Mouse (Mus musculus): ENCODE measurements around the gene Fkbp5. TPM values are rescaled to one million over a fixed set of nuclear protein-coding genes. Genes with fewer than 3 reads are reported as not detected.

Fkbp5 gene
- 22.0 to 39.4 TPM (median 24.6 TPM) in 4 replicates for total RNA-seq (2023; ENCODE audit: inconsistent age)

DNA sequence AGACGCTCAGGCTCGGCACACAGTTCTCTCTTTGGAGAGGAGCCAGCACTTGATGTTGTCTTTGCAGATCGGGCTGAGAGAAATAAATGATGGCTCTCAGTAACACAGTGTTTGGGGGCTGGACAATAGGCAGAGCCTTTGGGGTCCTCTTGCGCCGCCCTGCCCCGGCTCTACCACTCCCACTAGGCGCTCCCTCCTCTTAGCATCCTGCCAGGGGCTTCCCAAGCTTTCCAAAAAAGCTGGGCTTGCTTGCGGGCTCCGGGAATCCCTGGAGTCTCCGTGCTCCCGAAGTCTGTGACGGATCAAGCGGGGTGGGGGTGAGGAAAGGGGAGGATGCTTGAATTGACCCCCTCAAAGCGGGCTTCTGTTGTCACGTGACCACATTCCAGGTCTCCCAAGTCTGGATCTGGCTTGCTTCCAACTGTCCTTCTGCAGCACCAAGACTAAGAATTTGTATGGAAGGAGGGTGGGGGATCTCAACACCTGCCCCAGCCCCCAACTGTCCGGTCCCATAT is at the start of gene Fkbp5:
TSS of gene Fkbp5 (minus strand) at position 87 of the 515 bp plus-strand sequence.

DNA sequence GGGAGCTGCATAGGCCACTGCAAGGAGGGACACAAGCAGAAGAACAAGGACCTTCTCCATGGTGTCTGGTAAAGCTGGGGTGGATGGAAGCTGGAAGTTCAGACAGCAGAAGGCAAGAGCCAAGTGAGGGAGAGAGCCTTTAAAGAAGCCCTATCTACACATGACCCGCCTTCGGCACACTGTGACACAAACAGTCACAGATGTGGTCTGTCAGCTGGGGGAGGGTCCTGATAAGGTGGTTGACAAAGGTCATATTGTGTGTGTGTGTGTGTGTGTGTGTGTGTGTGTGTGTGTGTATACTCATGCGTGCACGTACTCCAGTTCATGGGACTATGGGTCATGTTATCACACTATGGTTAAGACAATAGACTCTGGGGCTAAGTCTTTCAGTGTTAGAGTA is 43.3 kb upstream of the Fkbp5 start, which contains the start of gene Clps:
TSS of gene Clps (minus strand) at position 169 of the 400 bp plus-strand sequence.

GRCm38 (mm10) chr17:28549111-28549510 is 31.8 kb upstream of the Fkbp5 start, which contains the start of gene Clpsl2:
Gene Clpsl2, plus strand, starts transcription at chr17:28549411.

GRCm38 (mm10) chr17:28530506-28530905 is 13.2 kb upstream of the Fkbp5 start, which contains the start of gene Armc12:
Gene Armc12, plus strand, starts transcription at chr17:28530806.

GRCm38 (mm10) chr17:28365122-28365521 is 152.2 kb downstream of the Fkbp5 start, which contains the start of gene Tulp1:
Gene Tulp1, minus strand, starts transcription at chr17:28365222.

GRCm38 (mm10) chr17:28350466-28351352 is 166.6 kb downstream of the Fkbp5 start, which contains the start of gene Tead3:
Gene Tead3, minus strand, starts transcription at chr17:28350817.

Other genes starting within 250 kb of the Fkbp5 start
- 32.7 to 41.5 TPM (median 36.3 TPM) in 4 replicates for gene Fance, start 204.0 kb downstream of the Fkbp5 start, total RNA-seq (2023; ENCODE audit: inconsistent age)
- gene Rpl10a, start 189.1 kb downstream of the Fkbp5 start, total RNA-seq (2023; ENCODE audit: inconsistent age), result 1,518 to 1,751 TPM (median 1,582 TPM) in 4 replicates
- not detected in 4 replicates for gene Tead3, start 166.7 kb downstream of the Fkbp5 start, total RNA-seq (2023; ENCODE audit: inconsistent age)
- 0.57 TPM in 1 of 4 replicates, not detected in the others for gene Tulp1, start 152.3 kb downstream of the Fkbp5 start, total RNA-seq (2023; ENCODE audit: inconsistent age)
- gene Armc12, start 13.3 kb upstream of the Fkbp5 start, total RNA-seq (2023; ENCODE audit: inconsistent age), result not detected in 4 replicates
- gene Clpsl2, start 31.9 kb upstream of the Fkbp5 start, total RNA-seq (2023; ENCODE audit: inconsistent age), result not detected in 4 replicates
- 1.3 TPM in 1 of 4 replicates, not detected in the others for gene Clps, start 43.2 kb upstream of the Fkbp5 start, total RNA-seq (2023; ENCODE audit: inconsistent age)
- not detected in 4 replicates for gene Lhfpl5, start 58.1 kb upstream of the Fkbp5 start, total RNA-seq (2023; ENCODE audit: inconsistent age)
- gene Srpk1, start 105.2 kb upstream of the Fkbp5 start, total RNA-seq (2023; ENCODE audit: inconsistent age), result 96.7 to 118 TPM (median 104 TPM) in 4 replicates
- 0.74 to 1.6 TPM (median 1.3 TPM) in 4 replicates for gene Slc26a8, start 172.7 kb upstream of the Fkbp5 start, total RNA-seq (2023; ENCODE audit: inconsistent age)
- gene Mapk14, start 173.8 kb upstream of the Fkbp5 start, total RNA-seq (2023; ENCODE audit: inconsistent age), result 94.1 to 103 TPM (median 95.3 TPM) in 4 replicates
- gene AC170998.1, start 208.6 kb upstream of the Fkbp5 start, total RNA-seq (2023; ENCODE audit: inconsistent age), result 3.3 to 8.6 TPM (median 5.8 TPM) in 4 replicates

Measured in B cell, adult (primary cell).